Mouse (Mus musculus): ENCODE measurements at regions not wholly inside any gene's neighbourhood (a gene's known extent, or its start where the extent isn't known, plus 50 kb on each side); places are given as distances from the start of the nearest gene placed in this dataset.

GRCm38 (mm10) chr4:9218380-9218779, 979.5 kb upstream of the Car8 start:
- in situ Hi-C loops (cut with MboI; ENCODE audit: low sequenced_read_pairs) = no loop called here

DNA sequence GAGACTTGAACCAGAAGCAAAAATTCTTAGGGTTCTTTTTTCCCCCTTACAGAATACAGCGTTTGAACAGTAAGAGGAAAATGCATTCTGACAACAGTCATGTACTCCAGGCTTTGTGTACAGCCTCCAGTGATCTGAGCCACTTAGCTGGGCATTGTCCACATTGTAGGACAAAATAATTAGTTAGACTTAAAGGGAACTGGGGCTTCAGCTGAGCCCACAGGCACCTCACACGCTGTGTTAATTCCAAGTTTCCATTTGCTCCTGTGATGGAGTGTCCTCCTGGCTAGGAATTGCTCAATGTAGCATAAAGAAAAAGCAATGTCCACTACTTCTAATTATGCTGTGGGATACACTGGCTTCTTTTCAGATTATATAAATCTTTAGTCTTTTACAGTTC, 969.8 kb upstream of the Car8 start:
- in situ Hi-C loops (cut with MboI; ENCODE audit: low sequenced_read_pairs) = no loop called here

DNA sequence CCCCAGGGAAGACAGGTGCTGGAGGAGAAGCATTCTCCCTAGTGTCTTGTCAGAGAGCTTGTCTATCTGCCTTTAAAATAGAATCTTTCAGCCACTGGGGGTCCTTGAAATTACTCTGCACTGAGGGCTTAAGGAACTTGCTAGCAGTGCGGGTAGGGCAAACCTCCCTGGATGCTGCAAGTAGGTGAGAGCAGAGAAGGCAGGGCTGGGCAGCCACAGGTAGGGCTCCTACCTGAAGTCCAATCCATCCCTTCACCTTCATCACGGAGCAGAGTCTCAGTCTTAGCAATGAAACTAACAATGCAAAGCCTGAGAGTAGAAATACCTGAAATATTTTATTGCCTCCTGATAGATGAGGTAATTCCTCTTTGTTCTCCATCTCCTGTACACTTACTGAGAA, 961.2 kb upstream of the Car8 start:
- in situ Hi-C loops (cut with MboI; ENCODE audit: low sequenced_read_pairs) = no loop called here

DNA sequence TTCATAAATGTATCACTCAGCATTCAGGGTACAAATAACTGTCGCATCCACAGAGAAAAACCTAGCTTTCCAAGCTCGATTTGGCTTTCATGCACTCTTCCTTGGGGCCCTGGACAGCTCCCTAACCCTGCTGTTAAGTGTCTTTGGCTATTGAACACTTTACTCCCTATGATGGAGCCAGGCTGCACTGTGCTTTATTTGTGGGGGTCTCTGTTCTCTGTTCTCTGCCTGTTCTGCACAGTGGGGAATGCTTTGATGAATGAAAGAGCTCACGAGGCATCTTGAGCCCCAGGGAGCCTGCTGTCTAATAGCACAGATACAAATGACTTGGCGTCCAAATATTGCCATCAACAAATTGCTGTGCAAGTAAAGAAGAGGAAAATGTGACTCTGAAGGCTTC, 957.6 kb upstream of the Car8 start:
- in situ Hi-C loops (cut with MboI; ENCODE audit: low sequenced_read_pairs) = no loop called here

GRCm38 (mm10) chr4:9193121-9193520, 954.3 kb upstream of the Car8 start:
- in situ Hi-C loops (cut with MboI; ENCODE audit: low sequenced_read_pairs) = no loop called here

DNA sequence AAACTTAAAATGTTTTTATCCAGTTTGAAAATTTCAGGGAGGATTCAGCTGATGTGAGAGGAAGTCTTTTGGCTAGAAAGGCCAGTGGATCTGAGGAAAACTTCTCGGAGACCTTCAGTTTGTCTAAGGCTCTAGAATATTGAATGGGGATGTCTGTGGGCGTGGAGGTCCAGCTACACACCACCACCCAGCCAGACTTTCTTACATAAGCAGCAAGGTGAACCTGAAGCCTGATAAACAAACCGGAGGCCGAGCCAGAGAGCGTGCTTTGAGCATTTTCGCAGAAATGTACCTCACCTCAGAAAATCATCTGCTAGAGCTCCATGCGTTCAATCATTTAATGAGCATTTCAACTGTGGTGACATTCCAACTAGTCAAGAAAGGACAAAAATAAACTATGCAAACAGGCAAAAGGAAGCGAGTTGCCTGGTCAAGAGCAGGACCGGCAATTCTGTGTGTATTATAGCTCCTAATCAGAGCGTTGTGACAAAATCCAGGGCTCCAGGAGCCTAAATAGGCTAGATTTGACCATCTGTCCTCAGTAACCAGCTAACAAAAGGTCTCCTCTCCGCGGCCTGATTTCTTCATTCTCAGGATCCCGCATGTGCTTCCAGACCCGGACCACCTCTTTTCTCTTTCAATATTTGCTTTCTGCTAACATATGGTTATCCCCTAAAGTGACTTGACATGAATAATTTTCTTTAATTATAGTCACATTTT, 946.5 kb upstream of the Car8 start:
- in situ Hi-C loops (cut with MboI; ENCODE audit: low sequenced_read_pairs) = no loop called here

GRCm38 (mm10) chr4:9184451-9185121, 945.7 kb upstream of the Car8 start:
- in situ Hi-C loops (cut with MboI; ENCODE audit: low sequenced_read_pairs) = no loop called here

- in situ Hi-C loops (cut with MboI; ENCODE audit: low sequenced_read_pairs) = no loop called here
These were observed 935.5 kb upstream of the Car8 start for GRCm38 (mm10) chr4:9174365-9174764.

- in situ Hi-C loops (cut with MboI; ENCODE audit: low sequenced_read_pairs) = no loop called here
These were observed 923.5 kb upstream of the Car8 start for GRCm38 (mm10) chr4:9162374-9162773.

GRCm38 (mm10) chr4:9161814-9162133, 922.9 kb upstream of the Car8 start:
- in situ Hi-C loops (cut with MboI; ENCODE audit: low sequenced_read_pairs) = no loop called here

GRCm38 (mm10) chr4:9161068-9161813, 922.4 kb upstream of the Car8 start:
- in situ Hi-C loops (cut with MboI; ENCODE audit: low sequenced_read_pairs) = no loop called here

DNA sequence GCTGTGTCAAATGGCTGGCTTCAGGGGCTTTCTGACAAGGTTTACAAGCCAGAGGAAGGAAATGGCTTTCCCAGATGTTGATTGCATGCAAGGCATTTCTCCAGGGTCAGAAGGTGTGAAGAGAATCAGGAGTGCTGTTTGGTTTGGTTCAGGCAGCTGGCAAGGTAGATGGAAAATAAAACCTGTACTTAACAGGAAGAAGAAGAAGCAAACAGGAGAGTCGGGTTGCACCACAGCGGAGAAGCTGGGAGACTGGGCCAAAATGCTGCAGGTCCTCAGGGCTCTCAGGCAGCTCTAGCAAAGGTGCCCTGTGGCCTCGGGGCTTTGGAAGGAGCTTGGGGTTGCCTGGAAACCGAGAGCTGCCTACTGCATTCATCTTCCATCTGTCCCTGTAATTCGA, 908.9 kb upstream of the Car8 start:
- in situ Hi-C loops (cut with MboI; ENCODE audit: low sequenced_read_pairs) = loop anchor here (25.0 kb wide), 1 partner anchor 615 kb away; no protein-coding TSS in a partner anchor

DNA sequence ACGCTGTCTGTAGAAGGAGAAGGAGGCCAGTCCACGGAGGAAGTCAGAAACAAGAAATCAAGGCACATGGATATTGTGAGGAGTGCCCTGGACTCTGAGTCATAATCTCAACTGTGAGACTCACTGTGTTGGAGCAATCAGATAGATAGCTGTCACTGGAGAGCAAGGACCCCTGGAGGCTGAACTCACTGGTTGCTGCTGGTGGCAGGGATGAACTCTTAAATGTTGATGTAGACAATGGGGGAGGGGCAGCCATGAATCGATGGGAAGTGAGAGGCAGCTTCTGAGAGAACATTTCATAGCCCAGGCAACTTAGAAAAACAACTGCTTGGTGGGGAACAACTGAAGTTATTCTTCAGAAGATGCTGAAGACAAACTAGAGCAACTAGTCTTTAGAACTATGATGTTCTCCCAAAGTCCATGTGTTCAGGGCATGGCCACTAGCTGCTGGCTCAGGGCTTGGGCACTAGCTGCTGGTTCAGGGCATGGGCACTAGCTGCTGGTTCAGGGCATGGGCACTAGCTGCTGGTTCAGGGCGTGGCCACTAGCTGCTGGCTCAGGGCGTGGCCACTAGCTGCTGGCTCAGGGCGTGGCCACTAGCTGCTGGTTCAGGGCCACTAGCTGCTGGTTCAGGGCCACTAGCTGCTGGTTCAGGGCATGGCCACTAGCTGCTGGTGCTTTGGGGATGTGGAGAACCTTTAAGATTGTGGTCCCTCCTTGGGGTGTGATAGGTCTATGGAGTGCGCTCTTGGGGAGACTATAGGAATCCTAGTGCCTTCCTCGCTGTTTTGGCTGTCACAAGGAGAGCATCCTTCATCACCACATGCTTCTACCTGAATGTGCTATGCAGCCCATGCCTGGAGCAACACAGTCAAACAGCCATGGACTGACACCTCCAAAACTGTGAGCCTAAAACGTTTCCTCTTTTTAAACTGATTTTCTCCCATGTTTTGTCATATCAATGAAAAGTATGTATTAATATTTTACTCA, 905.7 kb upstream of the Car8 start:
- in situ Hi-C loops (cut with MboI; ENCODE audit: low sequenced_read_pairs) = loop anchor here (25.0 kb wide), 1 partner anchor 618 kb away; no protein-coding TSS in a partner anchor

GRCm38 (mm10) chr4:9143087-9143486, 904.2 kb upstream of the Car8 start:
- in situ Hi-C loops (cut with MboI; ENCODE audit: low sequenced_read_pairs) = loop anchor here (25.0 kb wide), 1 partner anchor 619 kb away; no protein-coding TSS in a partner anchor

GRCm38 (mm10) chr4:9141946-9142683, 903.3 kb upstream of the Car8 start:
- in situ Hi-C loops (cut with MboI; ENCODE audit: low sequenced_read_pairs) = loop anchor here (25.0 kb wide), 1 partner anchor 620 kb away; no protein-coding TSS in a partner anchor

- in situ Hi-C loops (cut with MboI; ENCODE audit: low sequenced_read_pairs) = loop anchor here (25.0 kb wide), 1 partner anchor 622 kb away; no protein-coding TSS in a partner anchor
These were observed 901.9 kb upstream of the Car8 start for GRCm38 (mm10) chr4:9140691-9141090.

DNA sequence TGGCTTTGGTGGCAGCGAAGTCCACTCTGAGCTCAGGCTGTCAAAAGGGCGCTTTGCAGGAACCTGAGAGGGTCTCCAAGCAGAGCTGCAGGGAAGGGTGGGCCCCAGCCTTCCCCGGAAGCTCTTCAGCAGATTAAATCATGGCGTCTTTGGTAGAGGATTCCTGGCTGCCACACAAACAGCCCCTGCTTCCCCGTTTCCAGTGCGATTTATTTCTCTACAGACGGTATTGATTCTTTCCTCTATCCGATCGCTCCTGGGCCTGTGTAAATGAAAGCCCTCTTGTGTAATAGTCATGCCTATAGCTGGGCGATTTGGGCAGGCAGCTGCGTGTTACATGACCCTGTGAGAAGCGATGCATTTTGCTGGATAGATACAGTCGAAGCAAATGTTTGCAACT, 897.8 kb upstream of the Car8 start:
- in situ Hi-C loops (cut with MboI; ENCODE audit: low sequenced_read_pairs) = loop anchor here (10.0 to 25.0 kb wide), 2 partner anchors 388 to 626 kb away; no protein-coding TSS in a partner anchor

GRCm38 (mm10) chr4:9136188-9136569, 897.3 kb upstream of the Car8 start:
- in situ Hi-C loops (cut with MboI; ENCODE audit: low sequenced_read_pairs) = loop anchor here (10.0 to 25.0 kb wide), 2 partner anchors 389 to 626 kb away; no protein-coding TSS in a partner anchor

DNA sequence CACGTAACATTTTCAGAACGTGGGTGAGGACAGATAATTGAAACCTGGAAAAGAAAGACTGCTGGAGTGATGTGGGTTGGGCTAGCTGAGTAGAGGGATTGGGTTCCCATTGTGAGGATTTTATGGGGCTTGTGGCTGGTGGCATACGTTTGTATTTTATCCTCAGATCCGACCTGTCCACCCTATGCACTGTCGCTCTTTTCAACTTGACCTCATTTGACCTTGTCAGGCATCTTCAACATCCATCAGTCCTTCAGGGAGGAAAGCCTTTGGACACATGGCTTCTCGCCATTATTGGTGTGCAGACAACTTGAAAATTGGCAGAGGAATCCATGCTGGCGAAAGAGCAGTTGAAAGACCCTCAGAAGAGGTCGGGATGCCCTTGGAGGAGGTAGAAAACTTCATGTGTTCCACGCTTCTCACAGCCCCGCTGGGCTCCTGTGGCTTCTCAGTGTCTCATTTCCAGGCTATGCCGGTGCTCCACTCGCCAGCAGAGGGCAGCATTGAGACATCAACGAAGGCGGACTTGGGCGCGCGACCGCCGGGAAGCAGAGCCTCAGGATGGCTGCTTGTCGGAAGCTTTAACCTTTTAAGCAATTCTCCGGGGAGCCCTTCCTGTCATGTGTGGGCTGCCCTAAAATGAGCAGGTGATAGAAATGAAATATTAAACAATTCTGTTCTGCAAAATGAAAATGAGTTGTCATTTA, 896.8 kb upstream of the Car8 start:
- in situ Hi-C loops (cut with MboI; ENCODE audit: low sequenced_read_pairs) = loop anchor here (10.0 to 25.0 kb wide), 2 partner anchors 389 to 627 kb away; no protein-coding TSS in a partner anchor

Data from CH12F3 (cell line).